ENCODE assay signal across 20 mouse cellular contexts in genomic region chr11:64495935-64496334, GRCm38 (mm10). TPM values are rescaled to one million over a fixed set of nuclear protein-coding genes. Genes with fewer than 3 reads are reported as not detected.
DNase-seq lines count a peak whose midpoint lies in the region; ATAC-seq and TF ChIP-seq lines count a peak whose summit lies in the region.
"Had no signal": no experiment of that assay in that cellular context is flagged by ENCODE, and none has a peak within 500 bp of the region (broad histone marks: within the 10 kb centered on the region; RNA-seq: fewer than 3 reads in every experiment).

No protein-coding gene starts in this region.

- TF ChIP-seq CTCF in lung, postnatal 0 days (IDR thresholded peaks at IDR 0.05) = no peak
- no peak for TF ChIP-seq CTCF in lung, adult 2 months (IDR thresholded peaks at IDR 0.05; ENCODE audit: insufficient read depth, low read length)

- no peaks in the 10 kb centered on the region; the same call in 1 of the 2 replicates for H3K27me3 ChIP-seq in heart, embryonic 14.5 days (ENCODE audit: control insufficient read depth, insufficient read depth, low read length)
- no peaks in the 10 kb centered on the region for H3K27me3 ChIP-seq in lung, postnatal 0 days (replicated peaks; ENCODE audit: insufficient read depth, low read length)
- H3K27me3 ChIP-seq: CH12.LX; heart, embryonic 15.5 days; intestine, embryonic 15.5 days; limb, embryonic 15.5 days; megakaryocyte, embryonic 14.5 days; neural tube, embryonic 13.5 days had no signal

- TF ChIP-seq EP300 in lung, postnatal 0 days (IDR thresholded peaks at IDR 0.05) = no peak

- no peaks in the 10 kb centered on the region for H3K36me3 ChIP-seq in heart, embryonic 14.5 days (ENCODE audit: control insufficient read depth, insufficient read depth, low read length)
- no peaks in the 10 kb centered on the region for H3K36me3 ChIP-seq in lung, postnatal 0 days (ENCODE audit: insufficient read depth, low read length)
- H3K36me3 ChIP-seq: heart, embryonic 15.5 days; hindbrain, embryonic 13.5 days; intestine, embryonic 15.5 days; limb, embryonic 15.5 days; neural tube, embryonic 13.5 days had no signal

- H3K4me1 ChIP-seq in heart, embryonic 14.5 days (ENCODE audit: control insufficient read depth in 2 of 2, insufficient read depth in 2 of 2, low read length in 2 of 2) = peaks cover 0 to 3% of the 10 kb centered on the region in 2 experiments; a peak in 1 of 4 replicates
- H3K4me1 ChIP-seq in lung, postnatal 0 days (ENCODE audit: insufficient read depth, low read depth, low read length) = no peaks in the 10 kb centered on the region; the same call in 1 of the 2 replicates
- peaks cover 4% of the 10 kb centered on the region; the same call in 1 of the 2 replicates for H3K4me1 ChIP-seq in lung, adult 2 months (ENCODE audit: control insufficient read depth, insufficient read depth, low read length)
- H3K4me1 ChIP-seq: limb, embryonic 15.5 days; megakaryocyte, embryonic 14.5 days had no signal

- ATAC-seq in heart, embryonic 14.5 days (ENCODE audit: insufficient number of reproducible peaks, insufficient read depth, low FRiP score, low read depth) = 0 out of 2 replicates have a peak, but pooled peaks have one; percentile 26
- ATAC-seq in lung, postnatal 0 days = peak; percentile 12; the same call in 1 of the 2 replicates
- peak; percentile 65 for ATAC-seq in megakaryocyte progenitor cell, adult 5-6 weeks (replicated peaks; ENCODE audit: poor library complexity)
- ATAC-seq: intestine, embryonic 15.5 days had no signal

- H3K9ac ChIP-seq in heart, embryonic 14.5 days (ENCODE audit: low read length) = no peak overlapping the region
- no peak overlapping the region for H3K9ac ChIP-seq in lung, postnatal 0 days (replicated peaks; ENCODE audit: low read depth)
- H3K9ac ChIP-seq: heart, embryonic 15.5 days; hindbrain, embryonic 13.5 days; intestine, embryonic 15.5 days; limb, embryonic 15.5 days; lung, embryonic 14.5 days; neural tube, embryonic 13.5 days had no signal

- H3K4me2 ChIP-seq in heart, embryonic 14.5 days (ENCODE audit: low read length) = no peak overlapping the region
- no peak overlapping the region for H3K4me2 ChIP-seq in lung, postnatal 0 days (replicated peaks; ENCODE audit: low read depth, low read length)
- H3K4me2 ChIP-seq: heart, embryonic 15.5 days; hindbrain, embryonic 13.5 days; intestine, embryonic 15.5 days; limb, embryonic 15.5 days; lung, embryonic 14.5 days; neural tube, embryonic 13.5 days had no signal

- no peak overlapping the region for H3K4me3 ChIP-seq in heart, embryonic 14.5 days (ENCODE audit: control insufficient read depth in 1 of 2, insufficient read depth in 1 of 2, low read depth in 1 of 2, low read length in 2 of 2)
- no peak overlapping the region for H3K4me3 ChIP-seq in lung, postnatal 0 days (ENCODE audit: low read depth, low read length)
- H3K4me3 ChIP-seq in lung, adult 2 months (replicated peaks; ENCODE audit: extremely low read depth, low read depth, low read length) = no peak overlapping the region
- H3K4me3 ChIP-seq: heart, embryonic 15.5 days; hindbrain, embryonic 13.5 days; intestine, embryonic 15.5 days; limb, embryonic 15.5 days; megakaryocyte, embryonic 14.5 days; neural tube, embryonic 13.5 days had no signal

- DNase-seq in adrenal gland, adult 8-10 months = peak; percentile 2
- no peak for DNase-seq in adrenal gland, adult 18-20 months (ENCODE audit: low spot score in 2 of 2)
- DNase-seq in heart, postnatal 25 days (ENCODE audit: low spot score) = no peak
- peak; percentile 13 for DNase-seq in lung, postnatal 0 days (ENCODE audit: low spot score)
- no peak for DNase-seq in lung, adult 2 months
- no peak for DNase-seq in spleen, adult 12 weeks (ENCODE audit: low spot score)
- DNase-seq: cerebellum, postnatal 25 days; gastrocnemius, postnatal 14 days; lung, embryonic 14.5 days; right cerebral cortex, postnatal 14 days had no signal

- TF ChIP-seq POLR2A in lung, adult 2 months (IDR thresholded peaks at IDR 0.05; ENCODE audit: borderline replicate concordance, extremely low read depth, low read depth, low read length) = no peak

- intact Hi-C loops in heart, postnatal 25 days (cut with DNase I) = no loop called here

- 25% methylated on average over 3 of the region's 3 CpGs for WGBS in heart, embryonic 14.5 days
- 14% methylated on average over 3 of the region's 3 CpGs for WGBS in lung, postnatal 0 days
- WGBS in lung, adult 2 months = 6% methylated on average over 3 of the region's 3 CpGs

- H3K9me3 ChIP-seq in heart, embryonic 14.5 days (ENCODE audit: control insufficient read depth, low read length) = no peaks in the 10 kb centered on the region
- H3K9me3 ChIP-seq in lung, postnatal 0 days (ENCODE audit: low read length) = no peaks in the 10 kb centered on the region
- H3K9me3 ChIP-seq: heart, embryonic 15.5 days; hindbrain, embryonic 13.5 days; intestine, embryonic 15.5 days; limb, embryonic 15.5 days; neural tube, embryonic 13.5 days had no signal

- H3K27ac ChIP-seq in heart, embryonic 14.5 days (replicated peaks in 1 of 2; ENCODE audit: control insufficient read depth in 1 of 2, insufficient read depth in 1 of 2, low read depth in 2 of 2, low read length in 2 of 2) = no peak overlapping the region
- H3K27ac ChIP-seq in lung, postnatal 0 days (ENCODE audit: low read length) = no peak overlapping the region
- H3K27ac ChIP-seq: heart, embryonic 15.5 days; hindbrain, embryonic 13.5 days; intestine, embryonic 15.5 days; limb, embryonic 15.5 days; neural tube, embryonic 13.5 days; stomach, postnatal 0 days had no signal

RNA-seq across cellular contexts. Expression of gene F930015N05Rik, which starts 59.5 kb away (rescaled TPM):
- total RNA-seq in adrenal gland, adult 8-10 months (2022) = not detected
- total RNA-seq in adrenal gland, adult 18-20 months (2021) = not detected
- polyA plus RNA-seq in heart, embryonic 14.5 days (2014; fragmentation: Nextera tagmentation; extraction: Ambion mirVana) = 0.39 and 0.54 TPM in 2 replicates
- under 1 TPM in 1 of 2 experiments, not detected in 1; 0.16 TPM for total RNA-seq in heart, postnatal 25 days (2021)
- polyA plus RNA-seq in lung, postnatal 0 days (2015; fragmentation: Nextera tagmentation; extraction: Ambion mirVana) = not detected in 2 replicates
- polyA plus RNA-seq in lung, adult 2 months (2012; rRNA removed) = 0.32 and 0.69 TPM in 2 replicates
- total RNA-seq in megakaryocyte progenitor cell, adult 5-6 weeks (2015) = not detected in 2 replicates
- total RNA-seq in megakaryocyte progenitor cell, adult 5-6 weeks (2017) = not detected in 2 replicates
- total RNA-seq: CH12.LX; gastrocnemius, postnatal 14 days had no signal

Comparison
In these comparisons a context has a peak if more than half of its experiments do, and no peak if none do; other contexts are left out.
1. DNase-seq: peak in adrenal gland, adult 8-10 months (single experiment) and lung, postnatal 0 days (single experiment); none in adrenal gland, adult 18-20 months (0 of 2), heart, postnatal 25 days (single experiment), lung, adult 2 months (single experiment) and spleen, adult 12 weeks (single experiment).
2. ATAC-seq: peak in every context shown above with its lines; median percentile 65 in megakaryocyte progenitor cell, adult 5-6 weeks; 26 in heart, embryonic 14.5 days; 12 in lung, postnatal 0 days.